Mouse (Mus musculus) midbrain, embryonic 12.5 days (tissue): ENCODE measurements at regions not wholly inside any gene's neighbourhood (a gene's known extent, or its start where the extent isn't known, plus 50 kb on each side); places are given as distances from the start of the nearest gene placed in this dataset.

Experiments
- ATAC-seq: fragments of 200-750 bp; cut with Nextera tagmentation; 2 replicates; pipeline ENCODE4 v1.8.0; 2017; ENCODE audit warnings: low read depth, moderate TSS enrichment, moderate library complexity; ENCODE audit not compliant: low FRiP score
- H3K27ac ChIP-seq: fragments of 300-500 bp; sonication (generic); replicated peaks from 2 replicates; pipeline ENCODE4 v1.5.1; 2016; ENCODE audit warnings: mild to moderate bottlenecking
- H3K27me3 ChIP-seq: fragments of 300-500 bp; sonication (generic); 2 replicates; pipeline ENCODE4 v1.6.1; 2016; ENCODE audit warnings: mild to moderate bottlenecking
- H3K36me3 ChIP-seq: fragments of 300-500 bp; sonication (generic); 2 replicates; pipeline ENCODE4 v1.6.1; 2016
- H3K4me1 ChIP-seq: fragments of 300-500 bp; sonication (generic); 2 replicates; pipeline ENCODE4 v1.6.1; 2016
- H3K4me2 ChIP-seq: fragments of 300-500 bp; sonication (generic); replicated peaks from 2 replicates; pipeline ENCODE4 v1.6.1; 2016; ENCODE audit warnings: mild to moderate bottlenecking, moderate library complexity
- H3K4me3 ChIP-seq: fragments of 300-500 bp; sonication (generic); 2 replicates; pipeline ENCODE4 v1.5.1; 2016; ENCODE audit warnings: mild to moderate bottlenecking
- H3K9ac ChIP-seq: fragments of 300-500 bp; sonication (generic); replicated peaks from 2 replicates; pipeline ENCODE4 v1.6.1; 2016; ENCODE audit warnings: mild to moderate bottlenecking, moderate library complexity
- H3K9me3 ChIP-seq: fragments of 300-500 bp; sonication (generic); 2 replicates; pipeline ENCODE4 v1.6.1; 2016; ENCODE audit warnings: mild to moderate bottlenecking
- WGBS: fragments of 180-500 bp; shearing (Covaris S2); methylation state at CpG from one replicate; pipeline ENCODE4 v1.1.7; 2016; 5-methylcytosine and 5-hydroxymethylcytosine counted together

DNA sequence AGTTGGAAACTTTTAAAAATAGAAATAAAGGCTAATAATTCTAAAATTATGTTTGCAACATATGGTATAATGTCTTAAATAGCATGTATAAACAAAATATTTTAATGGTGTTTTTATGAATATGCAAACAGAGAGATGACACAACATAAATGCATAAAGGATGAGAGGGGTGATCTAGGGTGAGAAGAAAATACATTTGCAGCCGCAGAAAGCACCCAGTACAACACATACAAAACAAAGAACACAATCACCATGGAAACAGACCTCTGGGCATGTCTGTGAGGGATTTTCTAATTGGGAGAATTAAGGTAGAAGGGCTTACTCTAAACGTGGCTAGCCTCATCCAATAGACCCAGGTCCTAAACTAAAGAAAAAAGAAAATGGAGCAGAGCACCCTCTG lies 190.2 kb upstream of the Gm10295 start:
- no peak overlapping the region for H3K4me2 ChIP-seq
- no peak overlapping the region for H3K4me3 ChIP-seq
- no peak overlapping the region for H3K27ac ChIP-seq
- no peaks in the 10 kb centered on the region for H3K27me3 ChIP-seq
- no peaks in the 10 kb centered on the region for H3K36me3 ChIP-seq
- 41% methylated on average over 2 of the region's 2 CpGs for WGBS
- no peak for ATAC-seq
- no peak overlapping the region for H3K9ac ChIP-seq
- no peaks in the 10 kb centered on the region for H3K4me1 ChIP-seq
- H3K9me3 ChIP-seq: no peaks in the 10 kb centered on the region

- Histone ChIP-seq H3K27ac (no peak overlapping the region), H3K9me3 (no peaks in the 10 kb centered on the region), H3K4me2 (no peak overlapping the region), H3K36me3 (no peaks in the 10 kb centered on the region), H3K4me3 (no peak overlapping the region), H3K27me3 (no peaks in the 10 kb centered on the region), H3K4me1 (no peaks in the 10 kb centered on the region), H3K9ac (no peak overlapping the region)
- 67% methylated on average over 5 of the region's 5 CpGs for WGBS
- ATAC-seq: no peak
These were observed 181.8 kb upstream of the Gm10295 start for GRCm38 (mm10) chr7:71533109-71533508.

- Histone ChIP-seq H3K36me3 (no peaks in the 10 kb centered on the region), H3K9ac (no peak overlapping the region), H3K4me2 (no peak overlapping the region), H3K9me3 (no peaks in the 10 kb centered on the region), H3K4me3 (no peak overlapping the region), H3K27ac (no peak overlapping the region), H3K4me1 (no peaks in the 10 kb centered on the region), H3K27me3 (no peaks in the 10 kb centered on the region)
- 70% methylated on average over 6 of the region's 6 CpGs for whole genome bisulfite sequencing
- no peak for ATAC-seq
These were observed 180.2 kb upstream of the Gm10295 start for GRCm38 (mm10) chr7:71531496-71531895.

DNA sequence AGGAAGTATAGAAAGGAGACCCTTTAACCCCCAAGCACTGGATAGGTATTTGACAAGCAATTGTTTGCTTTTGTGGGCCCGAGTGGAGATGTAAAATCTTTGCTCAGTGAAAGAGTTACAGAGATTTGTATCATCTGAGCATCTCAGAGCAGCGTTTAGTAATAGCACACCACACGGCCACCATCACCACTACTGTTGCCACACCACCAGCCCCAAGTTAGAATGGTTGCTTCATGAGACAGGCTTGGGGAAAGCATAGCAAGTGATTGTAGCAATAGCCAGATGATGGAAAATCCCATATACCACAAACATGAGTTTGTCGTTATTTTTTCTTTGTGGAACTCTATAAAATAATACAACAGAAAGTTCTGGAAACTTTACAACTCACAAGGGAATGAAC lies 179.6 kb upstream of the Gm10295 start:
- Histone ChIP-seq H3K4me3 (no peak overlapping the region), H3K4me1 (no peaks in the 10 kb centered on the region), H3K27me3 (no peaks in the 10 kb centered on the region), H3K4me2 (no peak overlapping the region), H3K9me3 (no peaks in the 10 kb centered on the region), H3K27ac (no peak overlapping the region), H3K9ac (no peak overlapping the region), H3K36me3 (no peaks in the 10 kb centered on the region)
- 88% methylated on average over 4 of the region's 4 CpGs for WGBS
- ATAC-seq: no peak

DNA sequence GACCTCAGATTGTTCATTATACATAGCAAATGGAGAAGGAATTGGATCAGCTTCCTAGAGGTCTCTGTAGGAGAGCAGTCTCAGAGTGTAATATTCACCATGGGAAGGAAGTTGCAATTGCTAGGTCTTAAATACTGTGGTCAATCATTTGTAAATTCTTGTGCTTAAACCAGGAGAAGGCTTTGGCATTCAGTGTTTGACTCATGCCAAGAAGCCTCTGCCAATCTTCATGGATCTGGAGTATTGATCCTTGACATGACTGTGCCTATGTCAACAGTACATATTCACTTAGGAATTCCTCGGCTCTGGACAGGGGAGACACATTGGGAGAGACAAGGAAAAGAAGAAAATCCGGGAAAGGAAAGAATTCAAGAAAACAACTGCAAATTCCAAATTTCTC lies 174.9 kb upstream of the Gm10295 start:
- 88% methylated on average over 2 of the region's 2 CpGs for WGBS

GRCm38 (mm10) chr7:71524577-71525126 lies 173.4 kb upstream of the Gm10295 start:
- Histone ChIP-seq H3K9ac (no peak overlapping the region), H3K4me2 (no peak overlapping the region), H3K36me3 (no peaks in the 10 kb centered on the region), H3K4me1 (no peaks in the 10 kb centered on the region), H3K9me3 (no peaks in the 10 kb centered on the region), H3K4me3 (no peak overlapping the region), H3K27me3 (no peaks in the 10 kb centered on the region), H3K27ac (no peak overlapping the region)
- no peak for ATAC-seq

More for the DNA sequence above, 174.9 kb upstream of the Gm10295 start:
- H3K4me3 ChIP-seq: no peak overlapping the region
- no peaks in the 10 kb centered on the region for H3K27me3 ChIP-seq
- H3K27ac ChIP-seq: no peak overlapping the region
- H3K9ac ChIP-seq: no peak overlapping the region
- no peaks in the 10 kb centered on the region for H3K36me3 ChIP-seq
- ATAC-seq: no peak
- no peaks in the 10 kb centered on the region for H3K9me3 ChIP-seq
- H3K4me1 ChIP-seq: no peaks in the 10 kb centered on the region
- H3K4me2 ChIP-seq: no peak overlapping the region

DNA sequence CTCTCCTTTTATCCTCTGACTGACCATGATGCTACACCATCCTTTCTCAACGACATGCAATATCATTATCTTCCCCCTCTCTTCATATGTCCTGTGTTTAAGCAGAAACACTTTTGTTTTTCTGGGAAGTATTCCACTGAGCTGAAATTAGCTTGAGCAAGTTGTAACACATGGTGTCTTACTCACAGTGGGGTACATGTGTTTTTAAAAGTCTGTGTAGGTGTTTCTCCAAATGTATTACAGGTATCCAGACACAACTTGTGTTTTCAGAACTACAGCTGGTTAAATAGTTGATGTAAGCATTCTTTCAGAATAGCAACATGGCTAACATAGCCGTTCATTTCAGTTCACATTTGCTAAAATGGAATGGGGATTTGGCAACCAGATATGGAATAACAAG lies 172.8 kb upstream of the Gm10295 start:
- Histone ChIP-seq H3K4me1 (no peaks in the 10 kb centered on the region), H3K9ac (no peak overlapping the region), H3K27ac (no peak overlapping the region), H3K9me3 (no peaks in the 10 kb centered on the region), H3K4me2 (no peak overlapping the region), H3K4me3 (no peak overlapping the region), H3K27me3 (no peaks in the 10 kb centered on the region), H3K36me3 (no peaks in the 10 kb centered on the region)
- no peak for ATAC-seq
- WGBS: 85% methylated on average over 2 of the region's 2 CpGs

DNA sequence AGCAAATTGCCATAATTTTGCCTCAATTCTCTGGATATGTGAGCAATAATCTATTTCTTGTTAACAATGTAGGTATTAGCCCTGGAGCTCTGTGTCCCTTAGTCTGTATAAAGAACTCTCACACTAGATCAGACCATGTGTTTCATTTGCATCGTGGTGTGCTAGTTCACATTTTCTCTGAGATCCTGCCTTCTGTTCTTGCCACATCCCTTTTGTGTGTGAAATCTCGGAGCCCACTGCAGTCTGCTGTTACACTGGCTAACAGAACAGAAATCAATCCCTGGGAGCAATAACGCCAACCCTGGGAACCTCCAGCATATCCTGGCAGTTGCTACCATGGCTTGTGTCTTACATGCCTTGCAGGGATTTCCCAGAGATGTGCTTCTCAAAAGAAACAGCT lies 156.1 kb upstream of the Gm10295 start:
- H3K9ac ChIP-seq: no peak overlapping the region
- no peak overlapping the region for H3K4me2 ChIP-seq
- ATAC-seq: no peak
- H3K27ac ChIP-seq: no peak overlapping the region
- H3K36me3 ChIP-seq: no peaks in the 10 kb centered on the region
- no peaks in the 10 kb centered on the region for H3K27me3 ChIP-seq
- WGBS: 75% methylated on average over 3 of the region's 3 CpGs
- no peaks in the 10 kb centered on the region for H3K4me1 ChIP-seq
- no peak overlapping the region for H3K4me3 ChIP-seq
- no peaks in the 10 kb centered on the region for H3K9me3 ChIP-seq

DNA sequence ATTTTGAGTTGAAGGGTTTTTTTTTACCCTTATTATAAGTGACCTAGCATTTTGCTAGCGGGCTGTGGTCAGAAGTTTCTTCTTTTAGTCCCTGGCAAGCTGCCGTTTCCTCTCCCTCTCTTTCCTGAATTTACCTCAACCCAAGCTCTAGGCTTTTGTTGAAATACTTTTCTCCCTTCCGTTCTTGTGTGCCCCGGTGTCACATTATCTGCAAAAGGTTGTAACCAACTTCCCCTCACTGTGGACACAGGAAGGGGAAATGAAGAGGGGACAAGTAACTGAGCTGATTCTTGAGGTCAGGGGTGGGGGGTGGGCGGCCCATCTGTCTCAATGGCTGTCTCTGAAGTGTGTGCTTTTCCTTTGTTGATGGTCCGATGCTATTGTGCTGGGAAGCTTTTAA lies 149.4 kb upstream of the Gm10295 start:
- H3K9ac ChIP-seq: no peak overlapping the region
- no peak overlapping the region for H3K4me2 ChIP-seq
- H3K4me3 ChIP-seq: no peak overlapping the region
- H3K4me1 ChIP-seq: no peaks in the 10 kb centered on the region
- H3K36me3 ChIP-seq: no peaks in the 10 kb centered on the region
- no peaks in the 10 kb centered on the region for H3K27me3 ChIP-seq
- H3K9me3 ChIP-seq: no peaks in the 10 kb centered on the region
- ATAC-seq: no peak
- WGBS: 59% methylated on average over 6 of the region's 6 CpGs
- no peak overlapping the region for H3K27ac ChIP-seq

GRCm38 (mm10) chr7:71498123-71498522 lies 146.8 kb upstream of the Gm10295 start:
- Histone ChIP-seq H3K4me1 (no peaks in the 10 kb centered on the region), H3K9ac (no peak overlapping the region), H3K27ac (no peak overlapping the region), H3K9me3 (no peaks in the 10 kb centered on the region), H3K27me3 (no peaks in the 10 kb centered on the region), H3K36me3 (no peaks in the 10 kb centered on the region), H3K4me3 (no peak overlapping the region), H3K4me2 (no peak overlapping the region)
- ATAC-seq: no peak
- WGBS: 87% methylated on average over 7 of the region's 7 CpGs

DNA sequence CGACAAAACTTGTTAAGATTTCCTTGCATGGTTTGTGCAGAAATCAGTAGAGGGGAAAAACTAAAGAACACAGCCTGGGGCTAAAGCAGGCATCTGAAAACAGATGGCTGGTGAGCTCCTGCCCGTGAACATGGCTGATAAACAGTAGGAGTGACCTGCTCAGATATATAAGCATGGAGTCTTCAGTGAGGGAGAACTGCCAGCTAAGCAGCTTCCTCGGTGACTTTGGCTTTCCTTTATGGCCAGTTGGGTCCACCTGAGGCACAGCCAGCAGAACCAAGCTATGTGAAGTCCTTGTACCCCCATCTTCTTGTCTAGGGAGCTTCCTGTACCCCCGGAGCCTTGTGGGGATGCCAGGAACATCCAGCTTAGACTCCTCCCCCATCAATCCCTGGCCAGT lies 139.8 kb upstream of the Gm10295 start:
- WGBS: 75% methylated on average over 4 of the region's 4 CpGs

DNA sequence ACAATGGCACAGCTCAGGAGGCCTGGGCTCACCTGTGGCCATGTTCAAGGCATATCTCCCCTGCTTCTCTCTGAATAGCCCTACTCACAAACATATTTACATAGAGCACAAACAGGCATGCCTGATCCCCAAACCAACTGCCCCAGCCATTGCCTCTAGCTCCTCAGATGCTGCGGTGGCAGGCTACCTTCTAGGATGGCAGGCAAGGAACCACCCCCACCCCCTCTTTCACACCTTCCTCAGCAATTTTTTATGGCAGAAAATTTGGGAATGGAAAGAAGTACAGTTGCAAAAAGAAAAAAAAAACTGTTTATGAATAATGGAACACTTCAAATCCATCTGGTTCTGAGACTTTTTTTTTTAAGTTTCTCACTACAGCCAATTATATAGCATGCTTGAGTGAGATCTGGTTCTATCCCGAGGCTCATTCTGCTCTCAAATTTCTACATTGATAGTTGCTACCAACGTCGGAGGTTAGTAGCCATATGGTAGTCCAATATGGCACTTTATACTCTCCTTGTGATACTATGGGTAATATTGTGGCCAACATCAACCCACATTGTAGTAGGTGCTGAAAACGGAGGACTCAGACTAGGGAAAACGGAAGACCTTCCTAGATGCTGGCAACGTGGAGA lies 136.8 kb upstream of the Gm10295 start:
- Histone ChIP-seq H3K4me2 (no peak overlapping the region), H3K4me3 (no peak overlapping the region), H3K4me1 (no peaks in the 10 kb centered on the region), H3K27me3 (no peaks in the 10 kb centered on the region), H3K9ac (no peak overlapping the region), H3K9me3 (no peaks in the 10 kb centered on the region), H3K27ac (no peak overlapping the region), H3K36me3 (no peaks in the 10 kb centered on the region)
- WGBS: 89% methylated on average over 7 of the region's 7 CpGs
- no peak for ATAC-seq

More for the DNA sequence above, 139.8 kb upstream of the Gm10295 start:
- Histone ChIP-seq H3K9ac (no peak overlapping the region), H3K4me1 (no peaks in the 10 kb centered on the region), H3K4me2 (no peak overlapping the region), H3K27me3 (no peaks in the 10 kb centered on the region), H3K9me3 (no peaks in the 10 kb centered on the region), H3K27ac (no peak overlapping the region), H3K36me3 (no peaks in the 10 kb centered on the region), H3K4me3 (no peak overlapping the region)
- no peak for ATAC-seq

GRCm38 (mm10) chr7:71475383-71475782 lies 124.1 kb upstream of the Gm10295 start:
- WGBS: 85% methylated on average over 4 of the region's 4 CpGs
- H3K27me3 ChIP-seq: no peaks in the 10 kb centered on the region
- H3K4me3 ChIP-seq: no peak overlapping the region
- H3K27ac ChIP-seq: no peak overlapping the region
- no peak for ATAC-seq
- H3K9me3 ChIP-seq: no peaks in the 10 kb centered on the region
- no peak overlapping the region for H3K4me2 ChIP-seq
- H3K4me1 ChIP-seq: 0 out of 2 replicates have a peak, but pooled peaks cover 2% of the 10 kb centered on the region
- H3K9ac ChIP-seq: no peak overlapping the region
- no peaks in the 10 kb centered on the region for H3K36me3 ChIP-seq
